Mouse (Mus musculus): ENCODE measurements around the gene Ttc7b. TPM values are rescaled to one million over a fixed set of nuclear protein-coding genes. Genes with fewer than 3 reads are reported as not detected.

Gene Ttc7b
- total and polyA plus RNA-seq, 3 experiments = 11.7 to 23.7 TPM; not detected in 1

GRCm38 (mm10) chr12:100421538-100421937 lies 99.1 kb downstream of the Ttc7b start:
- H3K27me3 ChIP-seq (ENCODE audit: control insufficient read depth in 1 of 2, insufficient read depth in 2 of 2, low read length in 2 of 2) = no peaks in the 10 kb centered on the region
- no peak for TF ChIP-seq BHLHE40 (IDR thresholded peaks at IDR 0.05; ENCODE audit: borderline replicate concordance, low read depth, low read length)
- no peak for TF ChIP-seq HCFC1 (IDR thresholded peaks at IDR 0.05; ENCODE audit: low read depth, low read length)
- no peak for TF ChIP-seq CHD2 (IDR thresholded peaks at IDR 0.05; ENCODE audit: low read length)
- no peak for TF ChIP-seq UBTF (IDR thresholded peaks at IDR 0.05; ENCODE audit: borderline replicate concordance, insufficient read depth, low read depth, low read length)
- no peak for TF ChIP-seq NRF1 (IDR thresholded peaks at IDR 0.05; ENCODE audit: insufficient read depth, low read depth, low read length, poor library complexity, severe bottlenecking)
- TF ChIP-seq POLR2A (IDR thresholded peaks at IDR 0.05; ENCODE audit: control insufficient read depth in 1 of 2, insufficient read depth in 1 of 2, low read depth in 1 of 2, low read length in 2 of 2, poor library complexity in 1 of 2) = no peak
- TF ChIP-seq RAD21 (IDR thresholded peaks at IDR 0.05; ENCODE audit: low read depth, low read length) = peak; percentile 72
- peak; percentile 20 to 70 (median 52); a peak in 5 of 6 replicates for TF ChIP-seq CTCF (IDR thresholded peaks at IDR 0.05 in 2 of 3, conservative IDR thresholded peaks at IDR 0.05 in 1 of 3; ENCODE audit: control insufficient read depth in 1 of 3, insufficient read depth in 1 of 3, low read depth in 2 of 3, low read length in 3 of 3, poor library complexity in 1 of 3, severe bottlenecking in 1 of 3)
- TF ChIP-seq MAFK (IDR thresholded peaks at IDR 0.05; ENCODE audit: borderline replicate concordance, low read depth, low read length) = no peak
- TF ChIP-seq SIN3A (IDR thresholded peaks at IDR 0.05; ENCODE audit: low read length) = no peak
- TF ChIP-seq MYB (IDR thresholded peaks at IDR 0.05; ENCODE audit: low read depth, low read length) = no peak
- peak; percentile 53 for TF ChIP-seq ZC3H11A (IDR thresholded peaks at IDR 0.05; ENCODE audit: low read depth, low read length)
- no peak for TF ChIP-seq E2F4 (IDR thresholded peaks at IDR 0.05; ENCODE audit: borderline replicate concordance, low read depth, low read length)
- TF ChIP-seq RCOR1 (IDR thresholded peaks at IDR 0.05; ENCODE audit: low read depth, low read length) = no peak
- no peak for TF ChIP-seq EP300 (IDR thresholded peaks at IDR 0.05; ENCODE audit: low read depth in 1 of 2, low read length in 2 of 2)
- TF ChIP-seq USF2 (IDR thresholded peaks at IDR 0.05; ENCODE audit: borderline replicate concordance in 1 of 2, insufficient read depth in 1 of 2, low read depth in 1 of 2, low read length in 2 of 2) = no peak
- TF ChIP-seq TAL1 (IDR thresholded peaks at IDR 0.05; ENCODE audit: low read length) = no peak
- TF ChIP-seq MEF2A (IDR thresholded peaks at IDR 0.05; ENCODE audit: extremely low read depth, insufficient replicate concordance, low read depth, low read length, poor library complexity, severe bottlenecking) = no peak
- no peak for TF ChIP-seq JUND (IDR thresholded peaks at IDR 0.05; ENCODE audit: low read depth, low read length)
- no peak for TF ChIP-seq NELFE (IDR thresholded peaks at IDR 0.05; ENCODE audit: low read depth, low read length)
- no peak for TF ChIP-seq MXI1 (IDR thresholded peaks at IDR 0.05; ENCODE audit: low read depth, low read length)
- no peak for TF ChIP-seq POLR2AphosphoS2 (IDR thresholded peaks at IDR 0.05; ENCODE audit: low read length)
- TF ChIP-seq GATA1 (IDR thresholded peaks at IDR 0.05; ENCODE audit: low read depth, low read length) = no peak
- no peak for TF ChIP-seq TBP (IDR thresholded peaks at IDR 0.05; ENCODE audit: low read depth, low read length)
- TF ChIP-seq USF1 (IDR thresholded peaks at IDR 0.05; ENCODE audit: low read depth, low read length) = no peak
- peak; percentile 80 for TF ChIP-seq SMC3 (IDR thresholded peaks at IDR 0.05; ENCODE audit: low read depth, low read length)
- TF ChIP-seq ETS1 (IDR thresholded peaks at IDR 0.05; ENCODE audit: low read depth, low read length) = no peak
- no peak for TF ChIP-seq ZNF384 (IDR thresholded peaks at IDR 0.05; ENCODE audit: low read depth, low read length)
- no peaks in the 10 kb centered on the region for H3K9me3 ChIP-seq (replicated peaks; ENCODE audit: insufficient read depth, low read length)
- H3K27ac ChIP-seq (ENCODE audit: control insufficient read depth, low read depth, low read length) = no peak overlapping the region
- H3K4me3 ChIP-seq (ENCODE audit: control insufficient read depth in 1 of 2, insufficient read depth in 1 of 2, low read depth in 2 of 2, low read length in 2 of 2) = no peak overlapping the region
- H3K4me1 ChIP-seq (ENCODE audit: control insufficient read depth in 1 of 2, insufficient read depth in 2 of 2, low read length in 2 of 2) = peaks cover 0 to 7% of the 10 kb centered on the region in 2 experiments; a peak in 1 of 4 replicates
- peaks cover 0 to 4% of the 10 kb centered on the region in 2 experiments; a peak in 1 of 4 replicates for H3K36me3 ChIP-seq (ENCODE audit: control insufficient read depth in 1 of 2, insufficient read depth in 2 of 2, low read length in 2 of 2)
- H3K79me2 ChIP-seq (ENCODE audit: control insufficient read depth, insufficient read depth, low read length, poor library complexity) = no peaks in the 10 kb centered on the region
- peak; percentile 61 for DNase-seq (ENCODE audit: low read depth, low spot score)
- H3K9ac ChIP-seq (ENCODE audit: control insufficient read depth, low read depth, low read length, poor library complexity, severe bottlenecking) = no peak overlapping the region
